Mouse (Mus musculus) adrenal gland (tissue): ENCODE results near the gene Cyp3a11.
"Not testable (repeated sequence)": the region's sequence is repeated elsewhere in the genome, so short reads cannot be mapped to it uniquely, and the experiment has no call there.

Experiments used
- intact Hi-C: fragments of 180-260 bp; cut with DNase I; formaldehyde crosslinking; loops from one replicate; pipeline ENCODE4 v1.15.1; 2025
- long read RNA-seq, 2 experiments: library from polyadenylated mRNA; unstranded; transcript quantifications; one replicate each; pipeline ENCODE4 v2.0.0; 2020; ENCODE audit warnings: borderline replicate concordance in 1 of 2; ENCODE audit not compliant: insufficient replicate concordance in 1 of 2

The Cyp3a11 gene
- long read RNA-seq, experiment 1, result 0 reads
- long read RNA-seq, experiment 2, result 0 reads

DNA sequence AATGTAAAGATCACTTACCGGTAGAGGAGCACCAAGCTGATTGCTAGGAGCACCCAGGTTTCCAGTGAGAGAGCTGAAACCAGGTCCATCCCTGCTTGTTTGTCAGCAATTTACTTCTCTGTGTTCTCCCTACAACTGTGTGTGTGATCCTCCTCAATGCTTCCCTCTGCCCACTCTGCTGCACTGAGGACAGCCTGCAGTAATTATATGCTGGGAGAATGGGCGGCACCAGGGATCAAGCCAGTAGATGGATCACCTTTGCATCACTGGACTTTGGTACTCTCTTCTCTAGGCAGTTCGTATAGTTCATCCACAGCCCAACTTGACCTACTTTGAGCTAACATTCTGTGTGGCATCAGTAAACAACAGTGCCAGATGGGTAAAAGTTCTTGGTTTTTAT lies at the start of gene Cyp3a11:
Gene Cyp3a11, minus strand, starts transcription at position 277 of the 400 bp plus-strand sequence.
- intact Hi-C loops, result no loop called here

DNA sequence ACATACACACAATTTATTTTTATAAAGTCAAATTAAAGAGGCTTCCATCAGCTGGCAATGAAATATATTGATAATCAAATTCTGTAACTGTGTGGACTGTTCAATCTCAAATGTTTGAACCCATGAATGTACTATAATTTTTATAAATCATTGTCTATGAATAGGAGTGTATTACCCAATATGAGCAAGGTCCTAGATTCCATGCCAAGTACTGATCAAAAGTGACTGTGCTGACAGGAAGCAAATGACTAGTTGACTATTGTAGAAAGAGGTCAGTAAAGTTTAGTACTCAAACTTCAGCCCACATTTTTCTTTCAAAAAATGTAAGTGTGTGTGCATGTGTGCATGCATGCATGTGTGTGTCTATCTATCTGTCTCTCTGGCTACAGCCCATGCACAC lies 33.1 kb upstream of the Cyp3a11 start:
- intact Hi-C loops, result no loop called here

DNA sequence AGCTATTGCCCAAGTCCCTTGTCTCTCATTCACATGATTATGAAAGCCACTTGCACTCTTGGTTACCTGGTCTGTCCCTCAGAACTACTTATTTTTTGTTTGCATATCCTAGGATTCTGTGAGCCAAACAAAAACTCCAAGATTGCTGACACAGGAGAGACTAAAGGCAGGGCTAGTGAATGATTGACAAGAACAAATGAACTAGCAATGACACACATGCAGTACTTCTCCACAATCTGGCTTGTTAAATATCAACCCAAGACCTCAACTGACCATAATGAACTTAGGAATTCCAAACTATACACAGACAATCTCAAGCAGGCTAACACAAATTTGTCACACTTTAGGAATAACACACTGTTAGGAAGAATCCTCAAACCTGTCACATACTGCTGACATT lies 32.0 kb upstream of the Cyp3a11 start:
- intact Hi-C loops, result no loop called here

DNA sequence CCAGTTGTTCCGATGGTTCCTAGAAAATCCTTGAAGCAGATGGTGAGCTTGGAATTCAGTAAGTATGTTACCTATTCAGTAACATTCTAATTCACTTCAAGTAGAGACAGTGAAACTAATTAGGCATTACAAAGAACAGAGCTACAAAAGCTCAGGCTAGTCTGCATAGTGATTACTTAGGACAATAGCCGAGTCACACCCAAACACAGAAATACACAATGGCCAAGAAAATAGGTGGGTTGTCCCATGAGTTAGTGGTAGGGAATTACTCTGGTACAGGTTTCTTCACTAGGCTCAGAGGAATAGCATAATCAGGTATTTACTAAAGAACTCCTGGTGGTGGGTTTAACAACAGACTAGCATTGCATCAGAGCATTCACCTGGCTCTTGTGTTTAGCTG lies 27.2 kb upstream of the Cyp3a11 start:
- intact Hi-C loops, result not testable (repeated sequence)

DNA sequence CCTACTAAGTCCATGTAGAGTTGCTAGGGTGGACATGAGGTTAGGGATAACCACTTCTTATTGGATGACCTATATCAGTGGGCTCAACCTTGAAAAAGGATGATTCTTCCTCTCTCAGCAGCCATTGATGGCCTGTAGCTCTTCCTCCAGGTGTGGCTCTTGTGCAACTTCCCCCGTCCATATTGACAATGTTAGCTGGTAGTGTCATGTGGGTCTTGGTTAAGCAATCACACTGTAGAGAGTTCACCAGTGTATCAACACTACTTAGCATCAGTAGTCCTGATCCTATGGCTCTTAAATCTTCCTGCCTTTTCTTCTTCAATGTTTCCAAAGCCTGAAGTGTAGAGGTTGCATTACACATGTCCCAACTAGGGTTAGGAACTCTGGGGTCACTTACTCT lies 24.8 kb upstream of the Cyp3a11 start:
- intact Hi-C loops, result no loop called here

DNA sequence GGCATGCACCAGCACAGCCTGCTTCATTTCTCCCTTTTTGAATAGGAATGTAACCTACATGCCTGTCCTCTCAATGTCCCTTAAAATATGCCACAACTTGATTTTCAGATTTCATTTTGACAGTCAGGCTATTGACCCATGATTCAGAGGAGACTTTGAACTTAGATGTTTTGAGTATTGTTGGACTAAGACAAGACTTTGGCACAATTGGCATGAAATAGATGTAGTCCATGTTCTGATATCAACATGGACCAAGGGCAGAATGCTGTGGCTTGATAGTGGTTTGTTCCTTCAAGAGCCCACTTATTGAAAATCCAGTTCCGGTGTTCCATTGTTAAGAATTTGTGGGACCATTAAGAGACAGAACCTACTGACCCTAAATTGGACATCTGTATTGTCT lies 23.6 kb upstream of the Cyp3a11 start:
- intact Hi-C loops, result no loop called here

DNA sequence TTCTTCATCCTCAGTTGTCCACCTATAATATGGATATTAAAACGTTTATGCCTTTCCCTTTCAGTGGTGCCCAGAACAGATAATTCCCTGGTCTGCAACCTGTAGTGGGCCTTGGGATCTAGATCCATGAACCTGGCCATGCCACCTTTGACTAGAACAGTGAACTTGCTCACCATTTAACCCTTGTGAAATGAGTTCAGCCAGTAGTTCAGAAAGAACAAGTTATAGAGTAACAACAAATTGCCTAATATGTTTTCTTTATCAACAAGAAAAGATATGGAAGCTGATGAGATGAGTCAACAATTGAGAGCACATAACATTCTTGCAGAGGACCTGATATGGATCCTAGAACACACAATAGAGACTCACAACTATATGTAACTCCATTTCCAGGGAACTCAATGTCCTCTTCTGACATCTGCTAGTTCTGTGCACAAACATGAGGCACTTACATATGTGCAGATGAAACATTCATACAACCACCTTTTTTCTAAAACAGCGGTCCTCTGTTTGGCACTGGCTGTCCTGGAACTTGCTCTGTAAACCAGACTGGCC lies 20.7 kb upstream of the Cyp3a11 start:
- intact Hi-C loops, result no loop called here

DNA sequence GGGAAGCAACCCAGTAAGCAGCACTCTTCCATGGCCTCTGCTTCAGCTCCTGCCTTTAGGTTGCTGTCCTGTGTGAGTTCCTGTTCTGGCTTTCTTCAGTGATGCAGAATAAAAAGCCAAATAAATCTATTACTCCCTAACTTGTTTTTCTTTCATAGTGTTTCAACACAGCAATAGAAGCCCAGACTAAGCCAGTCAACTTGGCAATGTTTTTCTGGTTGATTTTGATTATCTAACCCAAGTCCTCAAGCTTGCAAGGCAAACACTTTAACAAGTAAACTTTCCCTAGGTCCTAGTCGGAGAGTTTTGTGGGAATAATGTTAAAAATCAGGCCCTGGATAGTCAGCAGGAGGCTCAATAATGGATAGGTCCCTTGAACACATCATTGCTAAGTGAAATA lies 17.5 kb upstream of the Cyp3a11 start:
- intact Hi-C loops, result no loop called here

DNA sequence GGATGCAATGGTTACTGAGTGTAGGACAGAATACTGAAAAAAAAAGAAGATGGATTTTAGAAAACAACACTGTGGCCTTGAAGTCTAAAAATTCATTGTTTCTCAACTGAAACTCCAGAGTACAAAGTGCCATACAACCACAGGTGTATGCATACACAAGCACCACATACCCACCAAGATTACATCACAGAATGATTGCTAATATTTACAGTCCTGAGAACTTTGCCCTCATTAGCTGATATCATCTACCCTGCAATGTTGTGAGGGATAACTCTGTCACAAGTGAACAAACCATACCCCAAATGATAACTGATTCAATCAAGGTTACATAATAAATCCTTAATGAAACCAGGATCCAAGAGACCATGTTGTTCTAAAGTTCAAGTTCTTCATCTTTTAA lies 1.4 kb upstream of the Cyp3a11 start:
- intact Hi-C loops, result no loop called here

DNA sequence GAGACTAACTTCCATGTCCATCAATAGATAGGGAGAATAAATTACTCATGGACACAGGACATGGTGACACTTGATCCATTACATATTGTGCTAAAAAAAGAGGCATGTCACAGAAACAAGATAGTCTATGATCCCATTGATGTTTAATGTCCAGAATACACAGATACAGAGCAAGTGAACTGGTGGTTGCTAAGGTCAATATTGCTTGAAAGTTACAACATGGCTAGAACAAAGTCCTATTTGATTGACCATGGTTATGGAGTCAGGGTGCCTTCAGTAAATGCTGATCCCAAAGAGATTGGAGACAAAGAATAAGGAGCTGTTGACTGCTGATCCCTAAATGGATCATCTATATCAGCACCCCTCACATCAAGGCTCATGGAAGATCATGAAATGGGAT lies 12.3 kb downstream of the Cyp3a11 start:
- intact Hi-C loops, result not testable (repeated sequence)

DNA sequence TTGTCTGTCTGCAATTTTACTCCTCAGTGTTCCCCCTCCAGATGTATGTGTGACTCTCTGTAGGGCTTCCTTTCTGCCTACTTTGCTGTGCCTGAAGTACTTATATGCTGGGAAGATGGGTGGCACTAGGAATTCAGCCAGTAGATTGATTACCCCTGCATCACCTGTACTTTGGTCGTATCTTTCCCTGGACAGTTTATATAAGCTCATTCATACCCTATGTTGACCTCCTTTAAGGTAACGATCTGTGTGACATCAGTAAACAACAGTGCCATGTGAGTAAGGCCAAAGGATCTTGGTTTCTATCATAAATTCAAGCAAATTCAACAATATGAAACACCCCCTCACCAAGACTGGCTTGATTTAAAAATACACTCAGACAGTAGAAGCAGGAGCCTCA lies 74.0 kb downstream of the Cyp3a11 start, which contains the start of gene Cyp3a44:
Gene Cyp3a44, minus strand, starts transcription at position 79 of the 400 bp plus-strand sequence.
- intact Hi-C loops, result not testable (repeated sequence)
